Mouse (Mus musculus) spleen, adult 2 months (tissue): ENCODE data around the gene Cmya5.

Experiments
- CTCF ChIP-seq: fragments of 200-500 bp; IDR thresholded peaks from 2 replicates; pipeline ENCODE4 v1.5.1; 2011; ENCODE audit warnings: mild to moderate bottlenecking, inconsistent platforms; ENCODE audit not compliant: insufficient read depth, insufficient read length, insufficient replicate concordance; ENCODE audit errors: extremely low read depth
- POLR2A ChIP-seq: fragments of 200-500 bp; IDR thresholded peaks from 2 replicates; pipeline ENCODE4 v1.6.1; 2011; ENCODE audit warnings: low read depth, low read length, inconsistent platforms

- TF ChIP-seq CTCF (no peak), POLR2A (no peak)
These were observed 88.4 kb downstream of the Cmya5 start for GRCm38 (mm10) chr13:93056091-93056490.
